Mouse (Mus musculus) cortical plate, adult 2 months (tissue): ENCODE data around the gene Set. TPM values are rescaled to one million over a fixed set of nuclear protein-coding genes. Genes with fewer than 3 reads are reported as not detected.

Source experiments
- H3K27ac ChIP-seq: fragments of 200-500 bp; 2 replicates; pipeline ENCODE4 v1.5.1; 2012; ENCODE audit warnings: low read length, control low read depth, inconsistent platforms; ENCODE audit not compliant: insufficient read depth
- H3K4me1 ChIP-seq: fragments of 200-500 bp; 2 replicates; pipeline ENCODE4 v1.6.1; 2011; ENCODE audit warnings: low read length; ENCODE audit not compliant: control insufficient read depth, insufficient read depth
- H3K4me3 ChIP-seq: fragments of 200-500 bp; 2 replicates; pipeline ENCODE4 v1.5.1; 2011; ENCODE audit warnings: mild to moderate bottlenecking, low read length, control low read depth; ENCODE audit not compliant: insufficient read depth
- CTCF ChIP-seq: fragments of 200-500 bp; IDR thresholded peaks from 2 replicates; pipeline ENCODE4 v1.5.1; 2011; ENCODE audit warnings: mild to moderate bottlenecking, control low read depth, low read length; ENCODE audit not compliant: insufficient read depth; ENCODE audit errors: extremely low read depth
- POLR2A ChIP-seq: fragments of 200-500 bp; IDR thresholded peaks from 2 replicates; pipeline ENCODE4 v1.6.1; 2011; ENCODE audit warnings: mild to moderate bottlenecking, low read length, control low read depth; ENCODE audit not compliant: insufficient read depth; ENCODE audit errors: extremely low read depth
- polyA plus RNA-seq: library from polyadenylated mRNA; depleted of rRNA; stranded (reverse); fragments of >200 nt; gene quantifications from 2 replicates; pipeline ENCODE4 v1.2.3, GENCODE M21; 2012; rRNA removed

Gene Set
- polyA plus RNA-seq, 1 experiment, result 153 TPM

GRCm38 (mm10) chr2:30106364-30106763 is 49.2 kb downstream of the Set start:
- TF ChIP-seq POLR2A, result no peak
- peak; percentile 73 for TF ChIP-seq CTCF
- H3K4me3 ChIP-seq, result no peak overlapping the region
- H3K27ac ChIP-seq, result no peak overlapping the region
- H3K4me1 ChIP-seq, result no peaks in the 10 kb centered on the region

- H3K27ac ChIP-seq, result no peak overlapping the region
- no peaks in the 10 kb centered on the region for H3K4me1 ChIP-seq
- H3K4me3 ChIP-seq, result no peak overlapping the region
- TF ChIP-seq CTCF (no peak), POLR2A (no peak)
Measured at GRCm38 (mm10) chr2:30107646-30108045, 50.5 kb downstream of the Set start.

GRCm38 (mm10) chr2:30108260-30108659 is 51.1 kb downstream of the Set start:
- no peak overlapping the region for H3K4me3 ChIP-seq
- no peak overlapping the region for H3K27ac ChIP-seq
- no peak for TF ChIP-seq CTCF
- no peak for TF ChIP-seq POLR2A
- no peaks in the 10 kb centered on the region for H3K4me1 ChIP-seq

GRCm38 (mm10) chr2:30111500-30111899 is 54.3 kb downstream of the Set start:
- no peak overlapping the region for H3K4me3 ChIP-seq
- no peak for TF ChIP-seq POLR2A
- no peak for TF ChIP-seq CTCF
- H3K27ac ChIP-seq, result no peak overlapping the region
- H3K4me1 ChIP-seq, result no peaks in the 10 kb centered on the region

- no peaks in the 10 kb centered on the region for H3K4me1 ChIP-seq
- TF ChIP-seq POLR2A, result no peak
- no peak for TF ChIP-seq CTCF
- H3K27ac ChIP-seq, result no peak overlapping the region
- no peak overlapping the region for H3K4me3 ChIP-seq
Measured at GRCm38 (mm10) chr2:30112564-30112963, 55.4 kb downstream of the Set start.

- H3K4me3 ChIP-seq, result no peak overlapping the region
- no peak for TF ChIP-seq POLR2A
- H3K27ac ChIP-seq, result peak overlapping the region; percentile 63
- H3K4me1 ChIP-seq, result peaks cover 14% of the 10 kb centered on the region
Measured at GRCm38 (mm10) chr2:30119641-30120051, 62.5 kb downstream of the Set start.

- TF ChIP-seq CTCF (no peak), POLR2A (no peak)
- Histone ChIP-seq H3K27ac (peak overlapping the region; percentile 38; the same call in 1 of the 2 replicates), H3K4me1 (peaks cover 16% of the 10 kb centered on the region), H3K4me3 (no peak overlapping the region)
Measured at GRCm38 (mm10) chr2:30120269-30120668, 63.1 kb downstream of the Set start.

Other genes with a start within 250 kb of the Set start
- 68.6 and 75.0 TPM in 2 replicates for gene Urm1, start 237.3 kb upstream of the Set start, polyA plus RNA-seq
- gene Cercam, start 188.2 kb upstream of the Set start, polyA plus RNA-seq, result 18.4 and 21.0 TPM in 2 replicates
- gene Odf2, start 168.2 kb upstream of the Set start, polyA plus RNA-seq, result 172 and 188 TPM in 2 replicates
- gene Gle1, start 122.0 kb upstream of the Set start, polyA plus RNA-seq, result 49.4 and 53.1 TPM in 2 replicates
- 772 and 816 TPM in 2 replicates for gene Sptan1, start 91.8 kb upstream of the Set start, polyA plus RNA-seq
- gene Wdr34, start 8.5 kb upstream of the Set start, polyA plus RNA-seq, result 50.8 and 51.9 TPM in 2 replicates
- gene Pkn3, start 20.3 kb downstream of the Set start, polyA plus RNA-seq, result 2.2 and 2.4 TPM in 2 replicates
- 18.9 and 19.5 TPM in 2 replicates for gene Zdhhc12, start 36.3 kb downstream of the Set start, polyA plus RNA-seq
- 155 and 173 TPM in 2 replicates for gene Zer1, start 67.2 kb downstream of the Set start, polyA plus RNA-seq
- 43.4 and 43.8 TPM in 2 replicates for gene Tbc1d13, start 76.4 kb downstream of the Set start, polyA plus RNA-seq
- gene Endog, start 114.1 kb downstream of the Set start, polyA plus RNA-seq, result 32.9 and 33.4 TPM in 2 replicates
- 49.2 and 50.5 TPM in 2 replicates for gene Spout1, start 121.1 kb downstream of the Set start, polyA plus RNA-seq
- gene Kyat1, start 148.5 kb downstream of the Set start, polyA plus RNA-seq, result 21.5 and 22.4 TPM in 2 replicates
- 32.4 and 35.3 TPM in 2 replicates for gene Lrrc8a, start 180.3 kb downstream of the Set start, polyA plus RNA-seq
- gene Gm28035, start 183.2 kb downstream of the Set start, polyA plus RNA-seq, result 17.7 and 18.5 TPM in 2 replicates
- gene Phyhd1, start 208.8 kb downstream of the Set start, polyA plus RNA-seq, result 32.2 and 34.1 TPM in 2 replicates
- not detected in 2 replicates for gene Gm28038, start 223.7 kb downstream of the Set start, polyA plus RNA-seq
- 16.7 and 16.9 TPM in 2 replicates for gene Dolk, start 229.0 kb downstream of the Set start, polyA plus RNA-seq
- 15.7 and 16.5 TPM in 2 replicates for gene Nup188, start 229.0 kb downstream of the Set start, polyA plus RNA-seq